Mouse (Mus musculus): ENCODE results near the gene Tpd52l2. TPM values are rescaled to one million over a fixed set of nuclear protein-coding genes. Genes with fewer than 3 reads are reported as not detected.

The Tpd52l2 gene
- polyA plus RNA-seq, 1 experiment, result not detected

DNA sequence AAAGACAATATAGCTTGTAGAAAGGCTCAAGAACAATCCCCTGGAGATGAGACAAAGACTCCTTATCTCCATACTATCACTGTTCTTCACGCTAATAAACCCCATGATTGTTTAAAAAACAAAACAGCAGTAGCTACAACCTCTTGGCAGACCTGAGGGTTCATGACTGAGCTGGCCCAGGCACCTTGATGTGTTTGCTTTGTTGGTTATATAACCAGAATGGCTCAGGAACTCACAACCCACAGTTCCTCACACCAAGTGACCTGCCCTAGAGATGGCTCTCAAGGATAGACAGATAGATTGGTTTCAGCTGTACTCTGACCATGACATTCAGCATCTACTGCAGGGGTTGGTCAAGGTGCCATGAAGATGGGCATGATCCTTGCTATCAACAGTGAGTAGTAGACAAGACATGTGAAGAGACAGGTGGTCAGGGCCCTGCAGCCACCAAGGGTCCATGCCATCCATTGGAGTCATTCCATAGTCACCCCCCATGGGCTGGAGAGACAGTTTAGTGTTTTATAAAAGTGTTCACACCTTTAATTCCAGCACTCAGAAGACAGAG is 35.3 kb upstream of the Tpd52l2 start:
- no peak overlapping the region for H3K4me3 ChIP-seq (ENCODE audit: insufficient read depth, low read depth, low read length)
- TF ChIP-seq POLR2A (IDR thresholded peaks at IDR 0.05; ENCODE audit: insufficient read depth, low read depth, low read length) (no peak), CTCF (IDR thresholded peaks at IDR 0.05; ENCODE audit: insufficient read depth, low read depth, low read length) (no peak)
- 85% methylated on average over 1 of the region's 1 CpGs for WGBS

DNA sequence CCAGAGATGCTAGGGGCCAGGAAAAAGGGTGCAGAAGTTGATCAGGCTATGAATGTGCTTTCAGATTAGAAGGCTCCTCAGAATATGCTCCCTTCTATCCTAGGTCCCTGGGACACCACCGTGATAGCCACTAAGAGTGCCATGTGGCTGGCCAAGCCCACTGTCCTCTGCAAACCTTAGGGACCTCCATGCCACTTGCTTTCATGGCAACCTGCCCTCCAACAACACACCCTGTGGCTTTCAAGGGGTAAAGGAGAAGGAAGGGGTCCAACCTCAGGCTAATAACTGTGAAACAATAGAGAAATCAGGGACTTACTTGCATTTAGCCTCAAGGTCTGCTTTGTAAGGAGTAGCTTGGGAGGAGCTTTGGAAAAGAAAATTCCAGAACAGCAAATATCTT is 34.3 kb upstream of the Tpd52l2 start:
- H3K27ac ChIP-seq (ENCODE audit: insufficient read depth, low read depth, low read length), result no peak overlapping the region
- WGBS, result 91% methylated on average over 1 of the region's 1 CpGs
- TF ChIP-seq POLR2A (IDR thresholded peaks at IDR 0.05; ENCODE audit: insufficient read depth, low read depth, low read length) (no peak), CTCF (IDR thresholded peaks at IDR 0.05; ENCODE audit: insufficient read depth, low read depth, low read length) (no peak)
- H3K4me1 ChIP-seq (ENCODE audit: control insufficient read depth, insufficient read depth, low read length), result peaks cover 13% of the 10 kb centered on the region
- no peak overlapping the region for H3K4me3 ChIP-seq (ENCODE audit: insufficient read depth, low read depth, low read length)

More for the DNA sequence above, 35.3 kb upstream of the Tpd52l2 start:
- Histone ChIP-seq H3K4me1 (ENCODE audit: control insufficient read depth, insufficient read depth, low read length) (peaks cover 13% of the 10 kb centered on the region), H3K27ac (ENCODE audit: insufficient read depth, low read depth, low read length) (no peak overlapping the region)

DNA sequence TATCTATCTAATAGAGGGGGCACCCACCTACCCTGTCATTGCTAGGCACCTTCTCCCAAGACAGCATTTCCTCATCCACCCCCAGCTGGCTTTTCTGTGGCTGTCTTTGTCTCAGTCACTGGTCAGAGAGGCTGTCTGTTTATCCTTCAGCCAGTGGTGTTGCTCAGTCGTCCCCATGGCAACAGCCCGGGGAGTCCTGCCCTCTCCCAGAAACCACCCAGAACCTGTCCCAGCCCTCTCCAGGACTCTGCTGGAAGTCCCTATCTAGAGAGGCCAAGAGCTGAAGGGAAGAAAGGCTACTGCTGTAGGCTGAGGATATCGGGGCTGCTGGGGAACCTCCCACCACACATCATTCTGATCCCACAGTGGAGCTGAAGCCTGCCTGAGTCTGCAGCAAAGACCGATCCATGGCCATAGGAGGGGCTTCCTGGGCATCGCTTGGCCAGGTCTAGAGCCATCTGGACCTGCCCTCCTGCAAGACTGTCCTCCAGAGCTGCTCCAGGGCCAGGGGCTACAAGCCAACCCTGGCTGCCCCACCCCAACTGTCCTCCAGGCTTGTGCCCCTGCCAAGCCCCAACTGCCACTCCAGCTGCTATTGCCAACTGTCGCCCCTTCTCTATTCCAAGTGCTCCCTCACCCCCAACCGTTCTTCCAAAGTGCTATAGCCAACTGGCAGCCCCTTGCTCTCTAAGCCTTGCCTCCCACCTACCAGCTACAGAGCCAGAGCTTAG is 33.8 kb upstream of the Tpd52l2 start:
- Histone ChIP-seq H3K4me1 (ENCODE audit: control insufficient read depth, insufficient read depth, low read length) (peaks cover 11% of the 10 kb centered on the region), H3K27ac (ENCODE audit: insufficient read depth, low read depth, low read length) (no peak overlapping the region), H3K4me3 (ENCODE audit: insufficient read depth, low read depth, low read length) (no peak overlapping the region)
- WGBS, result 23% methylated on average over 7 of the region's 7 CpGs
- TF ChIP-seq POLR2A (IDR thresholded peaks at IDR 0.05; ENCODE audit: insufficient read depth, low read depth, low read length), result no peak
- no peak for TF ChIP-seq CTCF (IDR thresholded peaks at IDR 0.05; ENCODE audit: insufficient read depth, low read depth, low read length)

DNA sequence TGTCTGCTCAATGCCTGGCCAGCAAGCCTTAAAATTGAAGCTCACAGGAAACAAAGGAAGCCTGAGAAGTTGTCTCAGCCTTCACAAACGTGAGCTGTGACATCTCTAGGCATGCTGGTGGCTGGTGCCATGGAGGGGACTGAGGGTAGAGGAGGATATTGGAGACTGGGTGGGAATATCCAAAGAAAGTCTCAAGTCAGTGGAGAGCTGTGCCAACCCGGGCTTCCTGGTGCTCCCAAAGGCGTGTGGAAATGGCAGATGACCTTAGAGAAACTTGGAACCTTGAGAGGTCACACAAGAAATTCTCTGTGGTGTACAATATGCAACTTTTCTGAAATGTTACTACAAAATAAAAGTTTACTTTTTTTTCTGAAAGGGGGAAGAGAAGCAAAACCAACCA is 31.5 kb upstream of the Tpd52l2 start:
- Histone ChIP-seq H3K4me3 (ENCODE audit: insufficient read depth, low read depth, low read length) (no peak overlapping the region), H3K27ac (ENCODE audit: insufficient read depth, low read depth, low read length) (no peak overlapping the region), H3K4me1 (ENCODE audit: control insufficient read depth, insufficient read depth, low read length) (0 out of 2 replicates have a peak, but pooled peaks cover 4% of the 10 kb centered on the region)
- TF ChIP-seq POLR2A (IDR thresholded peaks at IDR 0.05; ENCODE audit: insufficient read depth, low read depth, low read length) (no peak), CTCF (IDR thresholded peaks at IDR 0.05; ENCODE audit: insufficient read depth, low read depth, low read length) (no peak)
- 65% methylated on average over 3 of the region's 3 CpGs for WGBS

DNA sequence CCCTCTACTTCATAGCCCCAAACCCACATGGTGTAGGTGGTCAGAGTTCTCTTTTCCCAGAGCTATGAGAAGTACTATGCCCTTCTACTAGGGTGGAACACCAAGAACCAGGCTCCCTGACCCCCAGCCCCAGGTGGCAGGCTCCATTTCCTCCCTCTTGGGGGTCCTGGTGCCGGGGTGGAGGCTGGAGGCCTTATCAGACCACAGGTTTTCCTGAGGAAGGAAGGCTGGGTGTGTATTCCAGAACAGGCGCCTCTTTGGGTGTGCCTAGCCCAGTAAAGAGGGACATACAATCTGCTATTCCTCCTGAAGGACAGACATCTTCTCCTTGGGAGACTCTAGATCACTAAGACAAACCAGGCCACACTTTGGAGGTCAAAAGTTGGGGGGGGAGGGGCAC is 26.7 kb upstream of the Tpd52l2 start:
- H3K4me3 ChIP-seq (ENCODE audit: insufficient read depth, low read depth, low read length), result no peak overlapping the region
- whole genome bisulfite sequencing, result 82% methylated on average over 2 of the region's 2 CpGs
- H3K27ac ChIP-seq (ENCODE audit: insufficient read depth, low read depth, low read length), result no peak overlapping the region
- TF ChIP-seq CTCF (IDR thresholded peaks at IDR 0.05; ENCODE audit: insufficient read depth, low read depth, low read length), result no peak
- H3K4me1 ChIP-seq (ENCODE audit: control insufficient read depth, insufficient read depth, low read length), result no peaks in the 10 kb centered on the region; the same call in 1 of the 2 replicates

DNA sequence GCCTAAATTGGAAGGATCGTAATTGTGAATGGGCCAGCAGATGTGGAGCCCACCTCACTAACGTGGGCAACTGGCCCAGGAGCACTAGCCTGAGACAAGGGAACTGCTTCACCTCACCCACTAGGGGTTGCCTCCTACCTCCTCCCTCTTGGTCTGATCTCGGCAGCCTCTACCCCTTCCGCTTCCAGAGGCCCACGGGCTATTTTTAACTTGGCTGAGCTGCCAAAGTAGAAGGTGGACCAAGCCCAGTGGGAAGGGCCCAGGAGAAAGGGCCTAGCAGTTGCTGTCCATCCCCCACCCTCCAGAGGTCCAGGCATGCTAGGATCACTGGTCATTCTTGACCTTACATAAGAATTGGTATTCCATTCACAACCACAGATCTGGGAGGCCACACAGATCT is 25.7 kb upstream of the Tpd52l2 start:
- WGBS, result 63% methylated on average over 5 of the region's 5 CpGs
- Histone ChIP-seq H3K27ac (ENCODE audit: insufficient read depth, low read depth, low read length) (no peak overlapping the region), H3K4me3 (ENCODE audit: insufficient read depth, low read depth, low read length) (no peak overlapping the region), H3K4me1 (ENCODE audit: control insufficient read depth, insufficient read depth, low read length) (no peaks in the 10 kb centered on the region; the same call in 1 of the 2 replicates)
- TF ChIP-seq CTCF (IDR thresholded peaks at IDR 0.05; ENCODE audit: insufficient read depth, low read depth, low read length) (no peak), POLR2A (IDR thresholded peaks at IDR 0.05; ENCODE audit: insufficient read depth, low read depth, low read length) (no peak)

DNA sequence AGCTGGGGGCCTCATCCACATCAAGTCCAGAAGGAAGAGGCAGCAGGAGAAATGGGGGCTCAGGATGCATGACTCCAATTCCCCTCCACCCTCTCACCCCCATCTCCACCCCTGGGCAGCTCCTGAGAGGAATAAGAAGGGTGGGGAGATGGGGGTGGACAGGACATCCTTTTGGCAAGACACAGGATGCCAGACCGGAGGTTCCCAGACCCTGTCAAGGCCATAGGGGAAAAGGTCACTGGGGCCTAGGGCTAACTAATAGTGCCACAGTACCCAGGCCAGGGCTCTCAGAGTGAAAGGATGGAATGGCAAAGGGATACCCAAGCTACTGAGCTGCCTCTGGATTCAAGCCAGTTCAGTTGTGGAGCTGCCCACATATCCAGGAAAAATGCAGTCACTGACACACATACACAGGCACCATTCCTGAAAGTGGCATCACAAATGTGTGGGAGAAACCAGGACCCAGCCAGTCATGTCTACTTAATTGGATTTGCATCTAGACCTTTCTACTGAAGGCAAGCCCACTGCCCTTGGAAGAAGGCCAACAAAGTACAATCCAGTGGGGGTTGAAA is 24.6 kb upstream of the Tpd52l2 start:
- Histone ChIP-seq H3K4me1 (ENCODE audit: control insufficient read depth, insufficient read depth, low read length) (no peaks in the 10 kb centered on the region; the same call in 1 of the 2 replicates), H3K4me3 (ENCODE audit: insufficient read depth, low read depth, low read length) (no peak overlapping the region), H3K27ac (ENCODE audit: insufficient read depth, low read depth, low read length) (no peak overlapping the region)
- 70% methylated on average over 1 of the region's 1 CpGs for WGBS
- no peak for TF ChIP-seq POLR2A (IDR thresholded peaks at IDR 0.05; ENCODE audit: insufficient read depth, low read depth, low read length)
- TF ChIP-seq CTCF (IDR thresholded peaks at IDR 0.05; ENCODE audit: insufficient read depth, low read depth, low read length), result no peak

DNA sequence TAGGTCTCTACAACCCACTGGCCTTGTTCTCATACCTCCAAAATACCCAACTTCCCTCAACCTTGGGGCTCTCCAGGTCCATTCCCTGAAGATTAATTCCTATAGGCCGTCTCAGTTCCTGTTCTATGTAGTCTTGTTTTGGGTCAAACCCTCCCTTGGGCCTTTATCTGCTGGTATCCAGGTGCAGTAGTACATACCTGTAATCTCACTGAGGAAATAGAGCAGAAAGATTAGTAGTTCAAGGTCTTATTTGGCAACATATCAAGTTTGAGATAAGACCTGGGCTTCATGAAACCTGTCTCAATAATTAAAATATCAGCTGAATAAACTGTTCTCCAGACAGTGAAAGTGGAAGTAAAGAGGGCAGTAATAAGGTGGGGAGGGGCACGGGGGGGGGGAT is 13.8 kb upstream of the Tpd52l2 start:
- no peak for TF ChIP-seq CTCF (IDR thresholded peaks at IDR 0.05; ENCODE audit: insufficient read depth, low read depth, low read length)
- no peak for TF ChIP-seq POLR2A (IDR thresholded peaks at IDR 0.05; ENCODE audit: insufficient read depth, low read depth, low read length)
- WGBS, result 41% methylated on average over 2 of the region's 2 CpGs
- H3K27ac ChIP-seq (ENCODE audit: insufficient read depth, low read depth, low read length), result no peak overlapping the region

DNA sequence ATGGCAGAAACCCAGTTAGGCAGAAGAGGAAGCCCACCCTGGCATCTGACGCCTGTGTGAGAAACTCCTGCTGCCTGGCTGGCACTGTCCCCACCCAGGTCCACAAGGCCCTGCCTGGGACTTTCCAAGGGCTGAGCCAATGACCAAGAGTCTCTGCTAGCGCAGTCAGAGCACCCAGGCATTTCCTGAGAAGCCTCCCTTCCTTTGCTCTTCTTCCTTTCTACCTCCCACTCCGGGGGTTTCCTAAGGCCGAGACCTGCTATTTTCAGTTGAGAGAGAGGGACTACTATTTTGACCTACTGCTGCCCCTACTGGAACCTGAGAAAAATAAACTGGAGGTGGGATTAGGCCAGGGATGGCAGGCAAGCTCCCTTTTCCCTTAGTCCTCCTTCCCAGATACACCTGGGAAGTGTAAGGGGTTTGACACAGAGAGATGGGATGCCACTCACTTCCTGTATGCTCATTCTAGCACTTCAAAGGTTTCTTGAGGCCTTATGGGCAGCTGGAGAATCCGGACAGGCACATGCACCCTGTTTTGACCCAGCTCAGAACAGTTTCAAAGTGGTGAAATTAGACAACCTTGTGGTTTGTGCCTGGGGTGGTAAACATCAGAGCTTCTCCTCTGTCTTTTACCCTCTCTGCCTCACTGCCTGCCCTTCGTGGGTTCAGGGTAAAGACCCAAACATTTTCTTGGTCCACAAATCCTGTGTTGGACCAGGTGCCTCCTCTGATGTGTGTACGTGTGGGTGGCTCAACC is 13.2 kb upstream of the Tpd52l2 start:
- Histone ChIP-seq H3K4me1 (ENCODE audit: control insufficient read depth, insufficient read depth, low read length) (peaks cover 2% of the 10 kb centered on the region), H3K27ac (ENCODE audit: insufficient read depth, low read depth, low read length) (no peak overlapping the region), H3K4me3 (ENCODE audit: insufficient read depth, low read depth, low read length) (no peak overlapping the region)
- TF ChIP-seq CTCF (IDR thresholded peaks at IDR 0.05; ENCODE audit: insufficient read depth, low read depth, low read length) (no peak), POLR2A (IDR thresholded peaks at IDR 0.05; ENCODE audit: insufficient read depth, low read depth, low read length) (no peak)
- WGBS, result 41% methylated on average over 7 of the region's 7 CpGs

More for the DNA sequence above, 13.8 kb upstream of the Tpd52l2 start:
- peaks cover 2% of the 10 kb centered on the region for H3K4me1 ChIP-seq (ENCODE audit: control insufficient read depth, insufficient read depth, low read length)
- no peak overlapping the region for H3K4me3 ChIP-seq (ENCODE audit: insufficient read depth, low read depth, low read length)
